Mouse (Mus musculus) fat pad, adult 2 months (tissue): Measurements from ENCODE around the gene Pla2g6.

ENCODE experiments used
- DNase-seq: peaks from one replicate; pipeline ENCODE4 v3.0.0-alpha.2; 2011; ENCODE audit warnings: low read depth, low spot score; ENCODE audit errors: extremely low read depth

Pla2g6 gene

DNA sequence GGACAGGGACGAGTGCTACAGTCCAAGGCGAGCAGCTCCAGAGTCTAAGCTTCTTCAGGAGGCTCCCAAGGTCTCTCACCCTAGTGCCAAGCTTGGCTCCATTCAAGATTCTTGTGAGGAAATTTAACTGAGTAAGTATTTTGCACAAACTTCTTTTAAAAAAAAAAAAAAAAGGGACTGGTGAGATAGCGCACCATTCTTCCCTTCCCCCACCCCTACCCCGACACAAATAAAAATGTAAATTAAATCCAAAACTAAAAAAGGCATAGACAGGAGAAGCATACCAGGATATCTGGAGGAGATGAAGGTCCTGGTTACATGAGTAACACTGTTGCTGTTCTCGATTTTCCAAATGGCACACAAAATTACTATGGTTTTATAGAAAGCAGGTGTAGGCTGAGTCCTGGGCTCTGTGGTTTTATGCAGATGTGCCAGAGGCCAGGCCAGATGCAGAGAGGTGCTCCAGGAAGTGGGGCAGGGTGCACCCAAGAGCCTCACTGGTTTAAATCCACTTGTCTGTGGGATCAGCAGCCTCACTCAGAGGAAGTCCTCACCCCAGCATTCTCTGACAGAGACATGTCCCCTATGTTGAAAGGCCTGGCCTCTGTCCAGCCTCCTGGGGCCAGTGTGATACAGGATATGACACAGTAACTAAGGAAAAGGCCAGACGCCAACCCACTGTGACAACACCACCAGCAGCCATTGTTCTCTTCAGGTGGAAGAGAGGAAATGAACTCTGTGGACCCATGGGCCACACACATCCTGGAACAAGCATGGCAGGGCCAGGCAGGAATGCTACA lies 5.0 kb downstream of the Pla2g6 start:
- DNase-seq = no peak

DNA sequence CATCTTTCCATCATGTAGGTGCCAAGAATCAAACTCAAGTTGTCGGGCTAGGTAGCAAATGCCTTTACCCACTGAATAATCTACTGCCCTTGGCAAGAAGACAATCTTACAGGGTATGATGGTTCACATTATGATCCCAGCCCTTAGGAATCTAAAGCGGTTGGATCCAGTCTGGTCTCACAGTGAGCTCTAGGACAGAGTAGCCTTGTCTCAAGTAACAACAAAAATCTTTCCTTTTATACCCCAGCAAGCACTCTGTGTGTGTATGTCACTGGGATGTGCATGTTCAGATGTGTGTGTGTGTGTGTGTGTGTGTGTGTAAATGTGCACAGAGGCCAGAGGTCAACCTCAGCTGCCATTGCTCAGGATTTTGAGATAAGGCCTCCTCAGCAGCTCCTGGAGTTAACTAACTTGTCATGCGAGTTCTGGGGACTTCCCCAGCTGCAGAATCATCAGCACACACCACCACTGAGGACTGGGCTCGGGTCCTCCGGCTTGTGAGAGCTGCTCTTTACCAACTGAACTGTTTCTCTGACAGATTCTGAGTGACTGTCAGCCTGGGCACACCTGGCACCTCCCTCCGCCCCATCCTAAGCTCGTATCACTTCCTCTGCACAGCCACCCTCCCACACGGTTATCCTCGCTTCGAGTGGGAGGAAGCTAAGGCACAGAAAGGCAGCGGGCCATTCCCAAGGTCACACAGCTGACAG lies 5.8 kb downstream of the Pla2g6 start:
- no peak for DNase-seq

DNA sequence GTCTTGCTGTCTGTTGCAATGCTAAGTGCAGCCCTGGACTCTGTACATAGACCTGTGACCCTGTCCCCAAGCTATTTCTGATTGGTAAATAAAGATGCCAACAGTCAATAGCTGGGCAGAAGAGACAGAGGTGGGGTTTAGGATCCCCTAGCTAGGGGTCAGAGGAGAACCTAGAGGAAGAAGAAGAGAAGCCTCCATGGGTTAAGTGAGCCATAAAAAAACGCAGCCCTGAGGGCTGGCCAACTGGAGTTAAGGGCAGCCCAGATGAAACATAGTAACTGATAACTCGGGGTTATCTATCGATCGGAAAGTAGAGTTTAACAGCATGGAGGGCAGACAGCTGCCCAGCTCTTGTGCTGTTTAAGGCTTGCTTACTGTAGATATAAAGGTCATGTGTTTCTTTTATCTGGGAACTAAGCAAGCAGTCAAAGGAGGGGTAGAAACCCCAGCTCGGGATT lies 6.4 kb downstream of the Pla2g6 start:
- DNase-seq = no peak

DNA sequence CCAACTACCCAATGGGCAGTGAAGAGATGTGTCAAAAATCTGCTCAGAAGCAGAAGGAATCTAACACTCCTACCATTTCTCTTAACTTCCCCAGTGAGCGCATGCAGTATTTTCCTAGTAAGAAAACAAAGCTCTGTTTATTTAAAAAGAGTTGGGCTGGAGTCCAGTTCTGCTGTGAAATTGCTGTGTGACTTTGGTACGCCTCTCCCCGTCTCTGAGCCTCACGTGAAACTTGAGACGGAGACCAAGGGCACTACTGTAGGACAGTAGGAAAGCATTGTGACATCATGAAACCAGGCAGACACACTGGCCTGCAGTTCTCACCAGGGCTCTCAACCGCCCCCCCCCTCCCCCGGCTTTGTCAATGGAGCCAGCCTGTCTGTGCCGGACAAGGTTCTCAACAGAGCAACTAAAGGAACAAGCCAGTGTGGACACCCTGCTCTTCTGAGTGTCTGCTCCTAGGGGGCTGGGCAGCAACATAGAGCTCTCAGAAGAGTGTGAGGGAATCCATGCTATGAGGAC lies 14.3 kb downstream of the Pla2g6 start:
- no peak for DNase-seq

DNA sequence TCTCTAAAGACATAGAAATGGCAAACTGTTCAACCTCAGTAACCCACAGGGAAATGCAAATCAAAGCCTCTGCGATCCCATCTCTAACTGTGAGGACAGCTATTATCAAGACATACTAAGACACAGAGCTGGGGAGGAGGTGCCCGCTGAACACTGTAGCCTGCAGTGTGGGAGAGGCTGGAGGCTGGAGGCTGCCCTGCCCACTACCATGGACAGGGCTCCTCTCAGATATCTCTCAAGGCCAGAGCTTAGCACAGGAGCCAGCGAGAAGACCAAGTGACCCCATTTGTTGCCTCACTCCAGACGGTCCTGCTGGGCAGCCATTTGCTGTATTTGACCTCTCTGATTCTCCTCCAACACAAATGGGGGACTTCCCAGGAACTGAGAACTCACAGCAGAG lies 20.3 kb downstream of the Pla2g6 start:
- no peak for DNase-seq

DNA sequence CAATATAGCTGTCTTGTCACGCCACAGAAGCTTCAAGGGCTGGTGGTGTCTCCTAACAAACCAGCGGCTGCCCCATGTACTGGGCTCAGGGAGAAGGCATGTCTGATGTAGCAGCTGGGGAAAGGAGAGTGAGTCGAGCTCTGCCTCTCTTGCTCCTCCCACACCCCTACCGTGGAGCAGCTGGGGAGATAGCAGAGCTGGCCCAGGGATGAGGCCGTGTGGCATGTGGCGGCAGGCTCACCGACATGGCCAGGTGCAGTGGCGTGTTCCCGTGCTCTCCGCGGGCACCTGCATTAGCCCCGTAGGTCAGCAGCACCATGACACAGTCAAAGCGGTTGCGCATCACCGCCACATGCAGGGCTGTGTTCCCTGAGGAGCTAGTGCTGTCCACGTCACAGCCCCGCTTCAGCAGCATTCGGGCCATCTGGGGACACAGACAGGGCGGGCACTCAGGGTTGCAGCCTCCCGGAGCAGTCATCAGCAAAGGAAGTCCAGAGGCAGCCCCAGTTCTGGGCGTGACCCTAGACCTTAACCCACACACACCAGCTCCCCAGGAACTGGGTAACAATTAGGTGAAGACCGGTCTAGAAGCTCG lies 22.1 kb downstream of the Pla2g6 start:
- no peak for DNase-seq

DNA sequence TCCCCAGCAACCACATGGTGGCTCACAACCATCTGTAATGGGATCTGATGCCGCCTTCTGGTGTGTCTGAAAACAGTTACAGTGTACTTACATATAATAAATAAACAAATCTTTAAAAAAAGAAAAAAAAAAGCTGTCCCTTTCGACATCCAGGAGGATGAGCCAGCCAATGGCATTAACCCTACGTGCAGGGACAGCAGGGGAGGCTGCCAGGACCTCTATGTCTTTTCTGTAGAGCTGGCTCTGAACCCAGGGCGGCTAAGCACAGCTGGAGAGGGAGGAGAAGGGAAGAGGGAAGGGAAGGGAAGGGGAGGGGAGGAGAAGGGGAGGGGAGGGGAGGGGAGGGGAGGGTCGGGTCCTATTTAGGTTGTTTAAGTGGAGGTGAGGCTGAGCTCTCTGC lies 23.4 kb downstream of the Pla2g6 start:
- no peak for DNase-seq

DNA sequence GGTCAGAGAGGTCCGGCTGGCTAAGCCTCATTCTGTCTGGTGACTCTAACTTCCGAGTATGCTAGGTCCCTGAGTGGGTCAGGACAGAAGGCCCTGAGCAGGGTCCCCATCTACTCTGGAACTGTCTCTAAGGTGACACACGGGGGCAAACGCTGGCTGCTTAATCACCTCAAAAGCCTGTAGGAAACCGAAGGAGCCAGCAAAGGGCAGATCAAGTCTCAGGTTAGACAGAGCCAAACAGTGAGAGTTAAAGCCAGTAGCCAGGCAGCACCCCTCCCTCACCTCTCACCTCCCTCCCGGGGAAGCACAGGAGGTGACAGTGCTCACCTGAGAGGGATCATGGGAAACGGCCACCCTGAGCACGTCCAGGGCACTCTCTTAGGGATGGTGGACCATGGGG lies 24.5 kb downstream of the Pla2g6 start:
- DNase-seq = no peak

DNA sequence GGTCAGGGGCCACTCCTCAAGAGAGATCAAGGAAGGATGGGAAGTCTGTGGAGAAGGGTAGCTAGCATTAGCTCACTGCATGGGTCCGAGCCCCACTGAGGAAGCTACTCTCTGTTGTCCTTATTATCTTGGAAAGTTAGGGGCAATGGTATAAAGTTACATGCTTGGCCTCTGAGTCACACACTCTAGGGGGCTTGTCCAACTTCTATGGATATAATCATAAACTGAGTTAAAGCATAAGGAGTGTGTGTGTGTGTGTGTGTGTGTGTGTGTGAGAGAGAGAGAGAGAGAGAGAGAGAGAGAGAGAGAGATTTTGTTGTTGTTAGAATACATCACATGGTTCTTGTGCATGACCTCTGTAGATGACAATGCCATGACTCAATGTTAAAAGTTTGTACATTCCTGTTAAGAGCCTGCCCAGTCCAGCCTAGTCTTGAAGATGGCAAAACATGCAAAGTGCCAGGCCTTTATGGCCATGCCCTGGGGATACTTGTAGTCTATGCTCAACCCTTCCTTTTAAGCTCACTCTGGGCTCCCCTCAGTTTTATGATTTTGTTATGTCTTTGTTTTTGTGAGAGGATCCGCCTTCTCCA lies 28.5 kb downstream of the Pla2g6 start:
- DNase-seq = peak; percentile 56

DNA sequence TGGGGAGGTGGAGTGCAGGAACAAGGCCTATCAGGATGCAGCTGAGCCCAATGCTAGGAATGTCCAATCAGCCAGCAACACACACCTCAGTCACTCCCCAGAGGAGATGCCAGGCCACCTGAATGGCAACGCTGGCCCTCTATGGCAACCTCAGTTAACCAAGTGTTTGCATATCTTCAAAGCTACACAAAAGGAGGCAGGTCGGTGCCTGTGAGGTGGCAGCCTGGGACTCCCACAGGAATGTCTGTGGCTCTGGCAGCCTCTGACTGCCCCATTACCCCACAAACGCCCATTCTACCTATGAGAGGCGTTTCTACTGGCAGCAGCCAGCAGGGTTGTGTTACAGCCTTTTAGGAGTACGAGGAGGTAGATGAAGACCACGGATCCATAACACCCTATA lies 29.6 kb downstream of the Pla2g6 start:
- DNase-seq = peak; percentile 25

DNA sequence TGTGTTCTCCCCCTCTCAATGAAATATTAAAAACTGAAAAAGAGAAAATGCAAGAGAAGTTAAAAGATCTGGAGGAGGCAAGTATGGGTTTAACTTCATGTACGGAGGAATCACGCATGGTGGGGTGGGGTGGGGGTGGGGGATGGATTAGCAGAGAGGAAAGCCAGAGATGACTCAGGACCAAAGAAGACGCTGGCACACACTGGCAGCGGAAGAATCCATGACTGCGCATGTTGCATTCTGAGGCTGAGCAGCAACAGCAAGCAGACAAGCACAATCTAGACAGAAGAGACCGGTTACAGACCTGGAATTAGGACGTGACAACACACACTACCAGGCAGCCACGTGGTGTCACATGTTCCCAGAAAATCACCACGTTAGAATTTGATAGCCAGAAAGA lies 35.4 kb downstream of the Pla2g6 start:
- DNase-seq = no peak

DNA sequence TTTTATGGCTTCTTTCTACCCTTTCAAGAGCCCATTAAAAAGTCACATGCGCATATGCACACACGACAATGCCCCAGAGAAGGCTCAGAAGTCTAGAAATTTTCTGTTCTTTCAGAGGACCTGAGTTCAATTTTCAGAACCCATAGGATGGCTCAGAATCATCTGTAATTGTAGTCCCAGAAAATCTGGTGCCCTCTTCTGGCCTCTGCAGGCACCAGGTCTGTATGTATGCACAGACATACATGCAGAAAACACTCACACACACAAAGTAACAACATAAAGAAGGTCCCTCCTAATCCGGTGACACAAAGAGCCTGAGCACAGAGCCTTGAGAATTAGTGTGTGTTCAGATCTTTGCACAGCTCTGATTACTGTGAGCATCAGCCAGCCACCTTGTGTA lies 37.9 kb downstream of the Pla2g6 start:
- no peak for DNase-seq

DNA sequence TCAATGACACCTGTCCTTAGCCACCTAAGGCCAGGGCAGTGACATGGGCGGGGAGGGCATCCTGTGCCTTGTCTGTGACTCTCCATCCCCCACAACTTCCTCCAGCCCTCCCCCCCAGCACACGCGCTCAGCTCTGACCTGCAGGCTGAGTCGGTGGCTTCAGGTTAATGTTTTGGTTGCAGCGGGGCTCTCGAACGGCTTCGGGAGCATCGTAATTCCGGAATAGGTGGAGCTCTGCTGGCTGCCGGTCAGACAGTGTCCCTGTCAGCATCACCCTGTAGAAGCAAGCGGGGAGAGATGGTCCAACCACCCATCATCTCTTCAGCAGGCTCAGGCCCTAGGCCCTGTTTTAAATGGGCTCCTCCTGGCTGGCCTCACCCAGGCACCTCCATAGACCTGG lies 38.7 kb downstream of the Pla2g6 start:
- no peak for DNase-seq

DNA sequence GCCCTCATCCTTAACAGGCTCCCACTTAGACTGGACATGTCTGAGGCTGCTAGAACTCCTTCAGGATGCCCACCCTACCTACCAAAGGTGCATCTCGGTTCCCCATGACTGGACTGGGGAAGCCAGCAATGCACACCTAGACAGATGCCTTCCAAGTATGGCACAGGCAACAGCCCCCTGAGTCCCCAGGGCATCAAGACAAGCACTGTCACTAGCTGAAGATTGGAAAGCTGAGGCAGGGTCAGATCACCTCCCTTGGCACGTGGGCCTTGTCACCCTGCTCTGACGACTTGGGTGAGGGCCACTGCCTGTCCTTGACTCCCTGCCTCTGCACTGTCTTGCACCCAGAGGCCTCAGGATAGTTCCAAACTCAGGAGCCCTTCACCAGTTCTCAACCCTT lies 39.8 kb downstream of the Pla2g6 start:
- DNase-seq = no peak

DNA sequence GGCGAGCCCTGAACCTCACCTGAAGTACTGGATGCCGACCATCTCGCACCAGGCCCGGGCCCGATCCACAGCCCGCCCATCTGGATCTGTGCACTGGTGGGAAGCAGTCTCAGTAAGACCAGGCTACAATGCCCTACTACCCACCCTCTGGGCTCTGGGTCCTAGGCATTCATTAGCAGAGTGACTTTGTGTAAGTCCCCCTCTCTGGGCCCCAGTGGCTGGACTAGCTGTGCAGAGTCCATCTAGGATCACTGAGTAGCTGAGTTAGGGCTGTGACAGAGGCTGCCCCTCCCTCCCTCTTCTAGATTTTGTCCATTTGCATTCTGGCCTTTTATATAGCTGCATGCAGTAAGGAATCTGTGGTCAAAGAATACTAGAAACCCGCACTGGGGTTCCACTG lies 41.1 kb downstream of the Pla2g6 start:
- no peak for DNase-seq

DNA sequence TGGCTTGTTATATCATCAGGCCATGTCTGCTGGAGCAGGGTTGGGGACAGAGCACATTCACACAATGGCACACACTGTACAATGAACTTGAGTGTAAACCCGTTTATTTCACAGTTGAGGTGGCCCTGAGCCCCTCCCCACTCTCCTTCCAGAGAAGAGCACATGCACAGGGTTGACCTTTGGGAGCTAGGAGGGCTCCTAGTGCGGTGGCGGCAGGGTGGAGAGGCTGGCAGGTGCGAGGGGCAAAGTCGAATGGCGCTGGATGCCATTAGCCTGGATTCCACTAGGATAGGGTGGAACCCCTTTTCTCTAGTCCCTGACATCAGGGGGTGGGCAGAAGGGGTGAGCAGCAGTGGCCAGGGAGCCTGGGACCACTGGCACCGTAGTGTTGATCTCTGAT lies 42.0 kb downstream of the Pla2g6 start:
- DNase-seq = no peak

DNA sequence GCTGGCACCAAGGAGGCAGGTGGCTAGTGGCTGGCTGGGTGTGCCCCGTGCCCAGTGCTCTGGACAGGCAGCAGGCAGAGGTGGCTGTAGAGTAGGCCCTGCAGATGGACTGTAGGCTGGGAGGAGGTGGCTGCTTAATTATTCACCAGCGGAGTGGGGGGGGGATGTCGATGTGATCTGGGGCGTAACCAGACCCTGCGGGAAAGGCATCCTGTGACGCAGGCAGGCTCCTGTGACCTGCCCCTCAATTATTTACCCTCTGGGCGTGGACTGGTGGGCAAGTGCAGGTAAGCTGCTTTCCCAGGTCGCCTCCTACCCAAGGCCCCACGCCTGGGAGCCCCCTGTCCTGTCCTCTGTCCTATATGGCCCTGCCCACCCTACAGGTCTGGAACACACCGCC lies 42.8 kb downstream of the Pla2g6 start, which contains the start of gene Baiap2l2:
Baiap2l2 (minus strand) TSS at position 139 of the 400 bp plus-strand sequence.
- DNase-seq = no peak

DNA sequence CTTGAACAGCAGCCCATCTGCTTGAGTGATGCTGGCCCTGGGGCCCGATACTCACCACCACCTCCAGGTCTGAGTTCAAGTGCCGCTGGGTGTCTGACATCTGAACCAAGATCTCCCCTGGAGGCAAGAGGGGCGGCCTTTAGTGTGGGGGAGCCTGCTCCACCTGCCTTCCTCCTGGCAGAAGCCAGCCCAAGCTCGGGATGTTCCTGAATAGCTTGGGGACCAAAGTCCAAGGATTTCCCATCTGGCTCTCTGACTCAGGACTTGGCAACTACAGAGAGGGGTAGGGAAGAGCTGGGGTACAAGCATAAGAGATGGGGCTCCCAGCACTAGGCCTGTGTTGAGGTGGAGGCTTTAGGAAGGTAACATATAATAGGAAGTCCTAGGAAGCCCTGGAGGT lies 44.8 kb downstream of the Pla2g6 start:
- no peak for DNase-seq

DNA sequence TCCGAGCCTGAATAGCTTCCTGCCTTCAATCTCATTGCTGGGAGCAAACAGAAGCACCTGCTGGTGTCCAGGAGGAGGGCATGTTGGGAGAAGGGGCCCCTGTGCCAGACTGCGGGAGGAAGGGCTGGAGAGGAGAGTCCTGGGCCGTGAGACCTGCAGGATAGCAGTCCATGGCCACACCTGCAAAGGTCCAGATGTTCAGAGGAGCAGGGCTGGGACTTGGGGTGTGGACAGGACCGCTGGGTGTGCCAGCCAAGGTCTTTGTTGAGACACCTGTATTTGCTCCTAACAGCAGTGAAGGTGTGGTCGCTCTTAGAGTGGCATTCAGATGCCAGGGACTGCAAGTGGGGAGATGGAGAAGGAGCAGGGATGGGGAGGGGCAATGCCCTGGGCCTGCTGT lies 45.8 kb downstream of the Pla2g6 start:
- DNase-seq = no peak

DNA sequence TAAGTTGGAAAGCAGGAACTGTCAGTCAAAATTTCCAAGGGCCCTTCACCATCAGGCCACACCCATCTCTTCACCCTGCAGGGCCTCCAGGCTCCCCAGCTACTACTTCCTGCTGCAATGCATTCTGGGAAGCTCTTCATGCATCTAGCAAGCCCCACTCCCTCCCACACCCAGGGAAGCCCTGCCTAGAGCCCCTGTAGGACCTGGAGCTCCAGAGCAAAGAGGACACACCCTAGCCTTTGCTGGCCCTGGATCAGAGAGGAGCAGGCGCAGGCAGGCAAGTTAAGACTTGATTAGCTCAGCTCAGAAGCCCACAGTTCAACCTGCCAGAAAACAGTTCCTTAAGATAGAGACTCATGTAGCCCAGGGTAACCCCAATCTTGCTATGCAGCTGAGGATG lies 46.8 kb downstream of the Pla2g6 start:
- DNase-seq = no peak

DNA sequence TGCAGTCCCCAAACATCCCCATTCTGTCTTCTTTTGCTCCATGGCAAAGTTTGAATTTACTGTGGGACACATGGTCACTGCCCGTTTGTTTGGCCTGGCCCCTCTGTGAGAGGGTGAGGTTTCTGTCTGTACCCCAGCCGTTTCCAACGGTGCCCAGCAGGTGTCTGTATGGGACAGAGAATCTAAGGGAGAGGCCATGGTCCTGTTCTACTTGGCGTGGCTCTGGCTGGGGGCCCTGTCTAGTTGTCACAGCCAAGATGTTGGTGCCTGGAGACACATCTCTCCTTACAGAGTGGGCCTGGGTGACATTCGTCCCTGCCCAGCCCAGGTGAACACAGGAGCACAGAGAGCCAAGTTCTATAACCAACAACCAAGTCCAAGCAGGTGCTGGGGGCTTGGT lies 47.3 kb downstream of the Pla2g6 start:
- DNase-seq = no peak
